Mouse (Mus musculus): ENCODE results near the gene Ntrk2. TPM values are rescaled to one million over a fixed set of nuclear protein-coding genes. Genes with fewer than 3 reads are reported as not detected.
"Not testable (repeated sequence)": the region's sequence is repeated elsewhere in the genome, so short reads cannot be mapped to it uniquely, and the experiment has no call there.

The Ntrk2 gene
- polyA plus RNA-seq, 3 experiments from 2014 or later = 0.07 TPM; not detected in 2

GRCm38 (mm10) chr13:59056859-59057258, 250.5 kb downstream of the Ntrk2 start:
- ATAC-seq = no peak

- no peak for ATAC-seq
Observed at GRCm38 (mm10) chr13:59057886-59058285, 251.5 kb downstream of the Ntrk2 start.

- no peak for ATAC-seq
Observed at GRCm38 (mm10) chr13:59059118-59059517, 252.7 kb downstream of the Ntrk2 start.

GRCm38 (mm10) chr13:59065677-59066076, 259.3 kb downstream of the Ntrk2 start:
- no peak for ATAC-seq

- no peak for ATAC-seq
Observed at GRCm38 (mm10) chr13:59073635-59074256, 267.4 kb downstream of the Ntrk2 start.

- ATAC-seq = no peak
Observed at GRCm38 (mm10) chr13:59076489-59076888, 270.1 kb downstream of the Ntrk2 start.

- ATAC-seq = no peak
Observed at GRCm38 (mm10) chr13:59079761-59080461, 273.5 kb downstream of the Ntrk2 start.

GRCm38 (mm10) chr13:59080468-59080867, 274.1 kb downstream of the Ntrk2 start:
- no peak for ATAC-seq

GRCm38 (mm10) chr13:59089016-59089415, 282.6 kb downstream of the Ntrk2 start:
- no peak for ATAC-seq

GRCm38 (mm10) chr13:59091138-59091971, 285.0 kb downstream of the Ntrk2 start:
- no peak for ATAC-seq

GRCm38 (mm10) chr13:59092045-59092857, 285.9 kb downstream of the Ntrk2 start:
- ATAC-seq = no peak

- no peak for ATAC-seq
Observed at GRCm38 (mm10) chr13:59092858-59093154, 286.4 kb downstream of the Ntrk2 start.

GRCm38 (mm10) chr13:59094722-59095121, 288.4 kb downstream of the Ntrk2 start:
- ATAC-seq = no peak

- ATAC-seq = no peak
Observed at GRCm38 (mm10) chr13:59095811-59096391, 289.5 kb downstream of the Ntrk2 start.

- ATAC-seq = no peak
Observed at GRCm38 (mm10) chr13:59100086-59100485, 293.7 kb downstream of the Ntrk2 start.

- ATAC-seq = not testable (repeated sequence)
Observed at GRCm38 (mm10) chr13:59107791-59108190, 301.4 kb downstream of the Ntrk2 start.

GRCm38 (mm10) chr13:59110107-59110506, 303.7 kb downstream of the Ntrk2 start:
- ATAC-seq = no peak

GRCm38 (mm10) chr13:59114684-59115083, 308.3 kb downstream of the Ntrk2 start:
- no peak for ATAC-seq

- ATAC-seq = no peak
Observed at GRCm38 (mm10) chr13:59115551-59115950, 309.2 kb downstream of the Ntrk2 start.

GRCm38 (mm10) chr13:59117233-59117632, 310.9 kb downstream of the Ntrk2 start:
- no peak for ATAC-seq

GRCm38 (mm10) chr13:59119596-59120394, 313.4 kb downstream of the Ntrk2 start:
- no peak for ATAC-seq

All from inflammation-experienced regulatory T-cells, adult 6 months (primary cell).